Mouse (Mus musculus) v-Abl transformed pro-B cells (cell line): ENCODE data around the gene Id1.

Experiments
- in situ Hi-C, 2 experiments: fragments of 400-800 bp; cut with MboI; formaldehyde crosslinking; loops; one replicate each; pipeline ENCODE4 v1.15.1; 2025; ENCODE audit not compliant: unreplicated experiment in 2 of 2

Gene Id1

DNA sequence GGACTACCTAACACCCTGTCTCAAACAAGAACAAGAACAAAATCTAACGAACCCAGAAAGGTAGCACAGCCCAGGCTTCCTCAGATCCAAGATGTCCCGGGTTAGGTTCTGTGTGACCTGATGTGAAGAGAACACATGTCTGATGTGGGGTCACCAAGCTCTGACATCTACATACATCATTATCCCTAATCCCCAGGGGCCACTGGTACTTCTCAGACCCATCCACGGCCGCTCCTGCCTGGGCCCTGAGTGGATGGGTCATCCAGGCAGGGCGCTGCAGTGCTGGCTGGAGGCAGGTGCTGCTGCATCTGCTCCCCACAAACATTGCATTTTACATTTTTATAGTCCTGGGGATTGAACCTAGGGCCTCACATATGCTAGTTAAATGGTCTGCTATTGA, 4.4 kb downstream of the Id1 start:
- in situ Hi-C loops: no loop called here

GRCm38 (mm10) chr2:152741153-152742041, 5.3 kb downstream of the Id1 start:
- in situ Hi-C loops: no loop called here

- in situ Hi-C loops: no loop called here
These were observed 6.4 kb downstream of the Id1 start for GRCm38 (mm10) chr2:152742435-152742834.

GRCm38 (mm10) chr2:152753944-152754711, 18.1 kb downstream of the Id1 start, which contains the start of gene Cox4i2:
Gene Cox4i2, plus strand, starts transcription at chr2:152754173.
- in situ Hi-C loops: no loop called here

GRCm38 (mm10) chr2:152756474-152757393, 20.7 kb downstream of the Id1 start:
- in situ Hi-C loops: no loop called here

DNA sequence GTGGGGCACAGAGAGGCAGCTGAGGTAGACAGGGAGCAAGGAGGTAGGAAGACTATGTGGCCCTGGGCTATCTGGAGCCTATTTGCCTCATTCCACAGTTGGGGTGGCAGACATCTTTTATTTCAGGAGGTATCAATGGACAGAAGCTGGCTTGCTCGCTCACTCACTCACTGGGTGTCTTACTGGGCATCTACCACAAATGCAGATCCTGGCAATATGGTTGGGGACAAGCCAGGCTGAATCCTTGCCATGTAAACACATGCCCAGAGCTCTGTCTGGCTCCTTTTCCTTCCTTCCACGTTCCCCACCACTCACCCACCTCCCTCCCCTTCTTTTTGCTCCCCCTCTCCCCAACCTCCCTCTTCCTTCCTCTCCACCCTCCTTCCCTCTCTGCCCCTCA, 21.4 kb downstream of the Id1 start:
- in situ Hi-C loops: no loop called here

DNA sequence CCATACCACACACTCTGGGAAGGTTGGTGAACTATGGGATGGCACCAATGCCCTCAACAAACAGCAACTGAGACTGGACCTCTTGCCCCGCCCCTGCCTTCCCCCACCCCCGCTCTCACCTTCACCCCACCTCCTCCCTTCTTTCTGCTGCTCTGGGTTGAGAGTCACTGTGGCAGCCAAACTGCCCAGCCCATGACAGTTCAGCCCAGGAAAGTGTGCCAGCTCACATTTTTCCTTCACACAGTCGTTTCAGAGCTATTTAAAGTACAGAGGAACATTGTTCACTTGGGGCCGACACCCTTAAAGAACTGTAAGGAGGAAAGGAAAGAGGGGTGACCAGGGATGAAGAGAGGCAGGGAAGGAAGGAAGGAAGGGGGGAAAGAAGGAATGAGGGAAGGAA, 22.3 kb downstream of the Id1 start:
- in situ Hi-C loops: no loop called here

GRCm38 (mm10) chr2:152763310-152763709, 27.3 kb downstream of the Id1 start:
- in situ Hi-C loops: no loop called here

- in situ Hi-C loops: loop anchor here (5.0 kb wide), 3 partner anchors 62 to 68 kb away; partner anchors contain the start of gene Bcl2l1 (in 2 of the 2)
These were observed 28.4 kb downstream of the Id1 start for GRCm38 (mm10) chr2:152764172-152765044.

DNA sequence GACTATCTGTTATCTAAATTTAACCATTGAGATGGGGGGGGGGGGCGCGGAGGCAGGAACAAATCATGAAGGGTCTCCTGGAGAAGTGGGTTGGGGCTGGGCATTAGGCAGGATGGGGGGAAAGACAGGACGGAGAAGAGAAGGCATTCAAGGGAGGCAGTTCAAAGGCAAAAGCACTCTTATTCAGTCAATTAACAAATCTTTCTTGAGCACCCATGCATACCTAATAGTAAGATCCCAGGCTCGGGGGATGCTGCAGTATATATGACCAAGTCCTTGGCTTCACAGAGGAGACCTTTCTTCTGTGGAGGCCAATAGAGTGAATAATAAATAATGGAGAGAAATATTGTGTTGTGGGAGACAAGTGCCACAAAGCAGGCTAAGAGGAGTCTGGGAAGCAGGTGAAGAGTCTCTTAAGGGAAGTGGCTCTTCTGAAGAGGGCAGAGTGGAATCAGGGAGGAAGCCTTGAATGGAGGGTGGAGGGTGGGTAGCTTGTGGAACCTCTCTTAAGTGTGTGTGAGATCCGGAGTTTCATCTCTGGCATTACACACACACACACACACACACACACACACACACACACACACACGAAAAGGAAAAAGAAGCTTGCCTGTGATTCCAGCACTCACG, 29.1 kb downstream of the Id1 start:
- in situ Hi-C loops: loop anchor here (5.0 kb wide), 3 partner anchors 63 to 68 kb away; partner anchors contain the start of gene Bcl2l1 (in 2 of the 2)

DNA sequence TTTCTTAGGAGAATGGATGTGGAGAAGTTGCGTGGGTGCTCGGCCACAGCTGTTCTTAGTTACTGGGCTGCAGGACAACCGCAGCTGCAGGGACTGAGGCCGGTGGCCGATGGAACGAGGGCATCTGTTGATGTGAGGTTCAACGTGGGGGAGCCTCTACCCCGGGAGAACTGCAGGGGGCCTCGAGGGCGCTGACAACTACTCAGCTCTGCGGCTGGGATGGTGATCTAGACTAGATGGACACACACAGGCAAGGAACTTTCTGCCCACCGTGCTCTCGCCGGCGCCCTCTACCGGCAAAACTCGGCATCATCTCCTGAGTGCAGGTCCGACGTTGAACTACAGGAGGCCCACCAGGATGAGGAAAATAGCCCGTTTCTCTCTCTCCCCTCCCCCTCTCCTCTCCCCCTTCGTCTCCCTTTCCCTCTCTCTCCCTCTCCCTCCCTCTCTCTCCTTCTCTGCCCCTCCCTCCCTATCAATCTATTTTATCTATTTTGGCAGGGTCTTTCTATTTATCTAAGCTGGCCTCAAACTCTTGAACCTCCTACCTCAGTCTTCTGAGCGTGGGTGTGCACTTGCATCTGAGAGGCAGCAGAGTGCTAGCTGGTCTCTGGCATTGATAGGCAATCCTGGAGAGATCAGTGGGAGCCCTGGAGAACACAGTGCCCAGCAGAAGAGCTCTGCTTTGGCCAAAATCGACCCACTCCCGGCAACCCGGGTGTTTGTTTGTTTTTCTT, 30.5 kb downstream of the Id1 start:
- in situ Hi-C loops: loop anchor here (5.0 kb wide), 3 partner anchors 64 to 69 kb away; partner anchors contain the start of gene Bcl2l1 (in 2 of the 2)

DNA sequence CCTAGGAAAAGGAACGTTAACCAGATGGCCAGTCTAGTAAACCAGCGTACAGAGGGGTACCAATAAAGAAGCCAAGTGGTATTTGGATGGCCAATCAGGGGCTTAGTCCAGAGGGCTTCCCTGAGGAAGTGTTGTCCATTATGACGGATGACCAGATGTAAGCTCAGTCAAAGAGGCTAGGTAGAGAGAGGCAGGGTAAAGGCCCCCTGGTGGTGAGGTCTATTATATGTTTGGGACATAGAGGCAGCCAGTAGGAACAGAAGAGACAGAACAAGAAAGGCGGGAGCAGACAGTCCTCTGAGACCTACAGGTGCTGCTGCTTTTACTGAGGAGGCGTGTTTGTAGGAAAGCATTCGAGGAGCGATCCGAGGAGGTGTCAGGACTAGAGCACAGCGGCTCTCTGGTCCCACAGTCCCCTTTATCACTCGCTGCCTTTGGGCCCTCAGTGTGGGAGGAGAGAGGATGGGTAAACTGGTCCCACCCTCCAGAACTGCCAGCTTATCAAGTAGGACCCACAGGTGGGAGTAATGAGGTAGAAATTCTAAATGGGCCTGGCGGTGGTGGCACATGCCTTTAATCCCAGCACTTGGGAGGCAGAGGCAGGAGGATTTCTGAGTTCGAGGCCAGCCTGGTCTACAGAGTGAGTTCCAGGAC, 31.7 kb downstream of the Id1 start:
- in situ Hi-C loops: loop anchor here (5.0 kb wide), 3 partner anchors 65 to 70 kb away; partner anchors contain the start of gene Bcl2l1 (in 2 of the 2)

DNA sequence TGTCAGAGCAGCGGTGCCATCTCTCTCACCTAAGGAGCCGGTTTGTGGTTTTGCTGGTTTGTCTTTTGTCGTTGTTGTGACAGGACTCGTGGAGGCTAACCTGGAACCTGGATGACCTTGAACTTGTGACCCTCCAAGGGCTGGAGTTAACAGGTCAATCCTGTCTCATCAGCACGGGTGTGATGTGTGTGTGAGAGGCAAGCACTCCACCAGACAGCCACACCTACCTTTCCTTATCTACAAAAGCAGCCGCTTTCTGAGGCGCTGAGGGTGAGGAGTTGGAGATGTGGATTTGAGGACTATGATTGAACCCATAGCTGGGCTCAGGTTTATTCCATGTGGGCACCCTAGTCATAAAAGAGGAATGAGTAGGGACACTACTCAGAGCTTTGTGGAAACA, 33.6 kb downstream of the Id1 start:
- in situ Hi-C loops: loop anchor here (5.0 kb wide), 3 partner anchors 63 to 72 kb away; partner anchors contain the start of gene Bcl2l1 (in 2 of the 2)

GRCm38 (mm10) chr2:152771571-152771970, 35.5 kb downstream of the Id1 start:
- in situ Hi-C loops: no loop called here

DNA sequence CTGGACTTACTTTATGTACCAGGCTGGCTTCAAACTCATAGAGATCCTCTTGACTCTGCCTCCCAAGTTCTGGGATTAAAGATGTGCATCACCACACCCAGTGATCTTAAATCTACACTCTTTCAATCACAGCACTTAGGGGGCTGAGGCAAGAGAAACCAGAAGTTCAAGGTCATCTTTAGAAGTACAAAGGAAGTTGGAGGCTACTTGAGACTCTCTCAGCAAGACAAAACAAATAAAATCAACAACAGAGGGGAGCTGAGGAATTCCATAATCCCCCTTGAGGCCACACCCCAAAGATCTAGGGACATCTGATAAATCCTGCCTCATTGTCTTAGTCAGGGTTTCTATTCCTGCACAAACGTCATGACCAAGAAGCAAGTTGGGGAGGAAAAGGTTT, 36.2 kb downstream of the Id1 start:
- in situ Hi-C loops: no loop called here

DNA sequence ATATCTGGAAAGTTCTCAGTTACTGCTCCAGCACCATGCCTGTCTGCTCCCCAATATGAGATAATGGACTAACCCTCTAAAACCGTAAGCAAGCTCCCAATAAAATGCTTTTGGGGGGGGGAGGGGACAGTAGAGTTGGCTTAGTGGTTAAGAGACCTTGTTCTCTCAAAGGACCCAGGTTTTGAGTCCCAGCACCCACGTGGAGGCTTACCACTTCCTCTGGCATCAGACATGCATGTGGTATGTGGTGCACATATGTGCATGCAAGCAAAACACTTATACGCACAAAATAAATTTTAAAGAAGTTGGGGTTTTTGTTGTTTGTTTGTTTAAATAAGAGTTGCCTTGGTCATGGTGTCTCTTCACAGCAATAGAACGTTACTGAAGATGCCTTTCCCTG, 39.3 kb downstream of the Id1 start:
- in situ Hi-C loops: no loop called here

DNA sequence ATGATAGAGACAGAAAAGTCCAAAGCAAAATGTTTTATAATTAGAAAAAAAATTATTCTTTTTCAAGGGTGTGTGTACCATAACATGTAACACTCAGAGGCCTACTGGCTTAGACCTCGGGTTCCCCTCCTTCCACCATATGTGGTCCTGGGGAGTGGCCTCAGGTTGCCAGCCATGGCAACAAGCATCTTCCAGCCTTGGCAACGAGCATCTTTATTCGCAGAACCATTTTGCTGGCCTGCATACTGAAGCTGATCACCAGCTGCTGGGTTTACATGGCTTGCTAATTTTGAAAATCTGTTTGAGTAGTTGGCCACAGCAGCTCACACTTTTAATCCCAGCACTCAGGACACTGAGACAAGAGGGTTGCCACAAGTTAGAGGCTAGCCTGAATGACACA, 40.0 kb downstream of the Id1 start:
- in situ Hi-C loops: no loop called here

- in situ Hi-C loops: no loop called here
These were observed 40.4 kb downstream of the Id1 start for GRCm38 (mm10) chr2:152776435-152776834.
